Mouse (Mus musculus) stomach, embryonic 14.5 days (tissue): ENCODE results near the gene Kcnq5. TPM values are rescaled to one million over a fixed set of nuclear protein-coding genes. Genes with fewer than 3 reads are reported as not detected.
"Not testable (repeated sequence)": the region's sequence is repeated elsewhere in the genome, so short reads cannot be mapped to it uniquely, and the experiment has no call there.

Experiments used
- ATAC-seq: fragments of 200-750 bp; cut with Nextera tagmentation; 2 replicates; pipeline ENCODE4 v1.8.0; 2017; ENCODE audit warnings: low read depth, moderate TSS enrichment; ENCODE audit not compliant: insufficient number of reproducible peaks, insufficient read depth, low FRiP score
- H3K27ac ChIP-seq: fragments of 300-500 bp; sonication (generic); 2 replicates; pipeline ENCODE4 v1.5.1; 2014; ENCODE audit warnings: mild to moderate bottlenecking, low read length, moderate library complexity, mixed read lengths
- H3K27me3 ChIP-seq: fragments of 300-500 bp; sonication (generic); 2 replicates; pipeline ENCODE4 v1.6.1; 2014; ENCODE audit warnings: low read length, control low read depth, mixed read lengths; ENCODE audit not compliant: control insufficient read depth, insufficient read depth
- H3K36me3 ChIP-seq: fragments of 300-500 bp; sonication (generic); 2 replicates; pipeline ENCODE4 v1.6.1; 2014; ENCODE audit warnings: mild to moderate bottlenecking, control low read depth, low read length, moderate library complexity, mixed read lengths; ENCODE audit not compliant: control insufficient read depth, insufficient read depth
- H3K4me1 ChIP-seq: fragments of 300-500 bp; sonication (generic); 2 replicates; pipeline ENCODE4 v1.6.1; 2014; ENCODE audit warnings: low read length, control low read depth, mixed read lengths; ENCODE audit not compliant: control insufficient read depth, insufficient read depth
- H3K4me2 ChIP-seq: fragments of 300-500 bp; sonication (generic); replicated peaks from 2 replicates; pipeline ENCODE4 v1.6.1; 2014; ENCODE audit warnings: low read depth, low read length, control low read depth
- H3K4me3 ChIP-seq: fragments of 300-500 bp; sonication (generic); 2 replicates; pipeline ENCODE4 v1.5.1; 2014; ENCODE audit warnings: low read depth, low read length, control low read depth
- H3K9ac ChIP-seq: fragments of 300-500 bp; sonication (generic); replicated peaks from 2 replicates; pipeline ENCODE4 v1.6.1; 2014; ENCODE audit warnings: low read depth, mild to moderate bottlenecking, control low read depth, low read length, moderate library complexity, mixed read lengths
- H3K9me3 ChIP-seq: fragments of 300-500 bp; sonication (generic); 2 replicates; pipeline ENCODE4 v1.6.1; 2016; ENCODE audit warnings: low read depth, low read length, control low read depth; ENCODE audit not compliant: control insufficient read depth
- WGBS: fragments of 180-500 bp; shearing (Covaris S2); extraction: QIAGEN DNeasy Blood & Tissue Kit; methylation state at CpG from one replicate; pipeline ENCODE4 v1.1.7; 2014; 5-methylcytosine and 5-hydroxymethylcytosine counted together
- polyA plus RNA-seq: library from polyadenylated mRNA; unstranded; fragments of >200 nt; fragmentation: Nextera tagmentation; extraction: Ambion mirVana; gene quantifications from 2 replicates; pipeline ENCODE4 v1.2.1, GENCODE M21; 2014

Gene Kcnq5
- polyA plus RNA-seq, 1 experiment from 2014 or later, result 3.0 TPM

DNA sequence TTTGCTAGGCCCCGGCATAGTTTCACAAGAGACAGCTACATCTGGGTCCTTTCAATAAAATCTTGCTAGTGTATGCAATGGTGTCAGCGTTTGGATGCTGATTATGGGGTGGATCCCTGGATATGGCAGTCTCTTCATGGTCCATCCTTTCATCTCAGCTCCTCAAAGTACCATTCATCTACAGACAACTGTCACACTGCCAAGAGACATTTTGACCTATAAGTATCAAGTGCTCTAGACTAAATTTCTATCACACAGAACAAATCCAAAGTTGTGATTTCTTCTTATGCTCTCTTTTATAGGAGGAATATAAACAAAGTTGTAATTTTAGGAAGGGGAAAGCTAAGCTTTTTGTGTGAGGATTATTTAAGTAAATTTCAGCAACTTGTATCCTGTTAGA is 238.5 kb downstream of the Kcnq5 start:
- H3K9ac ChIP-seq, H3K4me2 ChIP-seq, H3K27ac ChIP-seq, ATAC-seq, H3K4me1 ChIP-seq, H3K36me3 ChIP-seq, H3K27me3 ChIP-seq, H3K9me3 ChIP-seq, H3K4me3 ChIP-seq: not testable (repeated sequence)
- 80% methylated on average over 2 of the region's 2 CpGs for WGBS

DNA sequence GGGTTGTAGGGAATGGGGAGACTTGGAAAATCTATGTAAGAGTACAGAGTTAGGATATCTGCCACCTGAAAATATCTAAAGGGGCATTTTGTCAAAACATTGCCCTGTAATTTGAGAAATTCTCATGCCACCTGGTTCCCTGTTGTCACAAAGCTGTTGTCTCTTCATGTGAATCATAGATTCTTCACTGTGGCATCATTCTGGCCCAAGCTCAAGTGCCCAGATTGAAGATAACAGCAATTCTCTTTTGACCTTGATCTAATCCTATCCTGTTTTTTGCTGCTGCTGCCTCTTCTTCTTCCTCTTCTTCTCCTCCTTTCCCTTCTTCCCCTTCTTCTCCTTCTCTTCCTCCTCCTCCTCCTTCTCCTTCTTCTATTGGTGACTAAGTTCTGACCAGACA is 240.5 kb downstream of the Kcnq5 start:
- H3K4me3 ChIP-seq, result no peak overlapping the region
- no peaks in the 10 kb centered on the region for H3K9me3 ChIP-seq
- H3K4me1 ChIP-seq, result no peaks in the 10 kb centered on the region
- no peaks in the 10 kb centered on the region for H3K27me3 ChIP-seq
- H3K36me3 ChIP-seq, result no peaks in the 10 kb centered on the region
- H3K4me2 ChIP-seq, result no peak overlapping the region
- no peak overlapping the region for H3K9ac ChIP-seq
- no peak for ATAC-seq
- H3K27ac ChIP-seq, result no peak overlapping the region

DNA sequence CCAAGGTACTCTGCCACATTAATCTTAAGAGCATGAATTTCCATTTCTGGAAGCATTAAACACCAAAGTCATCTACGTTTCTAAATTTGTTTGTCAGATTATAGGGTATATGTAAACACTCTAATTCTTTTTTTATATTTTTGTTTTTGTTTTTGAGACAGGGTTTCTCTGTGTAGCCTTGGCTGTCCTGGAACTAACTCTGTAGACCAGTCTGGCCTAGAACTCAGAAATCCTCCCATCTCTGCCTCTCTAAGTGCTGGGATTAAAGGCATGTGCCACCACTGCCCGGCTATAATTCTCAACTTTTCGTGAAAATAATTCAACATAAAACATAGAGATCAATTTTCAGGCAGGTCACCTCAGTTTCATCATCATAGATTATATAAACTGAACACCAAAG is 246.9 kb downstream of the Kcnq5 start:
- no peak for ATAC-seq
- no peak overlapping the region for H3K9ac ChIP-seq
- no peak overlapping the region for H3K27ac ChIP-seq
- H3K4me3 ChIP-seq, result no peak overlapping the region
- no peaks in the 10 kb centered on the region for H3K27me3 ChIP-seq
- H3K4me2 ChIP-seq, result no peak overlapping the region
- no peaks in the 10 kb centered on the region for H3K4me1 ChIP-seq
- WGBS, result 73% methylated on average over 3 of the region's 3 CpGs
- no peaks in the 10 kb centered on the region for H3K9me3 ChIP-seq
- no peaks in the 10 kb centered on the region for H3K36me3 ChIP-seq

DNA sequence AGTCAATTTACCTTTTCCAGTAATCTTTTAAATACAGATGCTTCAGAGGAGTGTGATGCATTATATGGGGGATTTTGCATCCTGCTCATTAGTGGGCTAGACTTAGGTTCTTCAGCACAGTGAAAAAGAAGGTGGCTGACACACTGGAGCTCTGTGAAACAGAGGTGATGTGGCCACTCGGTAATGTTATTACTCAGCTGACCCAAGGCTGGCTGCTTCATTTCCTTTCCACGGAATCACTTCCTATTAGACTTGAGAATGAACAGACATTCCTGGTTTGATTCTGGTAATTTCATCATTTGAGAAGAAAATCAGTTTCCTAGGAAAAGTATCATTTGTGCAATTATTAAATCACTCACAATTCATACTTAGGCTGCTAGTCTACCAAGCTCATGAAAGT is 249.0 kb downstream of the Kcnq5 start:
- Histone ChIP-seq H3K9me3 (no peaks in the 10 kb centered on the region), H3K4me2 (no peak overlapping the region), H3K9ac (no peak overlapping the region), H3K36me3 (no peaks in the 10 kb centered on the region), H3K27ac (no peak overlapping the region), H3K27me3 (no peaks in the 10 kb centered on the region), H3K4me3 (no peak overlapping the region), H3K4me1 (no peaks in the 10 kb centered on the region)
- no peak for ATAC-seq
- 63% methylated on average over 2 of the region's 2 CpGs for WGBS

DNA sequence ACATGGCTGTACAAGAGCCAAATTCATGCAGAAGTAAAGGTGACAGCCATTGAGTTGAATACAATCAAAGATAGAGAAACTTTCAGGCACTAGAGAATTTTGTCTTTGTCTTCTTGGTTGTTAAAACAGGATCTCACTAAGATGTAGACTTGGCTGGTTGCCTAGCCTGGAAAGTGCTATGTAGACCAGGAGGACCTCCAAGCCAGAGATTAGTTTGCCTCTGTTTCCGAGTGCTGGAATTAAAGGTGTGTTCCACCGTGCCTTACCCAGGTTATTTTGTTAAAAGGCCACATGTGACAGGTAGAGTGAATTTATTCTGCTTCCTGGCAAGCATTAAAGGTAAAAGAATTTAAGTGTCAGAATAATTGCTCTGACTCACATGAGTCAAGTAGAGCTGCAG is 271.3 kb downstream of the Kcnq5 start:
- Histone ChIP-seq H3K4me3 (no peak overlapping the region), H3K27ac (no peak overlapping the region), H3K4me1 (no peaks in the 10 kb centered on the region), H3K27me3 (no peaks in the 10 kb centered on the region), H3K36me3 (no peaks in the 10 kb centered on the region), H3K4me2 (no peak overlapping the region), H3K9ac (no peak overlapping the region), H3K9me3 (no peaks in the 10 kb centered on the region)
- WGBS, result 29% methylated on average over 2 of the region's 2 CpGs
- ATAC-seq, result peak; percentile 37; the same call in 1 of the 2 replicates

DNA sequence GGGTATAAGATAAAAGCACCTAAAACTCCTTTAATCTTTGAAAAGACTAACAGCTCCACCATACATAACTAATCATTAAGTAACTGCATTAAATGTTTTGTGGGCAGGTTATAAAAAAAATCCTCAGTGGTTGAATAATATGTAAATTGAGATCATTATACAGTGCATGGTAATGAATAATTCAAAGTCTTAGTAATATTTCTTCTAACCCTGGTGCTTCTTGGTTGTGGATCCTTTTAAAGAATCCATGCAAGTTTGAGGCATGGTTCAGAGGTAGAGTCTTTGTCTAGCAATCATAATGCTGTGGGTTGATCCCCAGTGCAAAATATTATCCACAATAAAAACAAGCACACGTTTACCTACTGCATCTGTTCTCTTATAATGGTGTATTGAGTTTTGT is 272.8 kb downstream of the Kcnq5 start:
- no peak overlapping the region for H3K9ac ChIP-seq
- H3K4me1 ChIP-seq, result no peaks in the 10 kb centered on the region
- no peak overlapping the region for H3K27ac ChIP-seq
- H3K27me3 ChIP-seq, result no peaks in the 10 kb centered on the region
- ATAC-seq, result no peak
- H3K4me2 ChIP-seq, result no peak overlapping the region
- WGBS, result 77% methylated on average over 1 of the region's 1 CpGs
- H3K36me3 ChIP-seq, result no peaks in the 10 kb centered on the region
- no peak overlapping the region for H3K4me3 ChIP-seq
- H3K9me3 ChIP-seq, result no peaks in the 10 kb centered on the region

DNA sequence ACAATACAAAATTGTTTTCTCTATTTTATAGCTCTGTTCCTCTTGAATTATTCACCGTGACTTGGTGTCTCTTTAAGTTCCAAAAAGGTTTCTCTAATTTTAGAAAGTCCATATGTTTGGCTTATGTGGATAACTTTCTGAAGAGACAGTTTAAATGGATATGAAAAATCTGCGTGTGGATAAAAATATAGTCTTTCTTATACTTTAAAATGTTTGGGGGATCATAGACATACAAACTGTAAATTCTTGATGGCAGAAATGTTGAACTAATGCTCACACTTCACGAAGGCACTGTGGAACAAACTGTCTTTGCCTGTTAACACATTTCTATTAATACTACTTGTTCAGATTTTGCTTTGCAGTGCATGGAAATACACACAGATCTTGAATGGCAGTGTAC is 277.3 kb downstream of the Kcnq5 start:
- Histone ChIP-seq H3K27ac (no peak overlapping the region), H3K9ac (no peak overlapping the region), H3K27me3 (no peaks in the 10 kb centered on the region), H3K9me3 (no peaks in the 10 kb centered on the region), H3K4me2 (no peak overlapping the region), H3K36me3 (no peaks in the 10 kb centered on the region), H3K4me1 (no peaks in the 10 kb centered on the region), H3K4me3 (no peak overlapping the region)
- ATAC-seq, result no peak
- WGBS, result 57% methylated on average over 3 of the region's 3 CpGs

DNA sequence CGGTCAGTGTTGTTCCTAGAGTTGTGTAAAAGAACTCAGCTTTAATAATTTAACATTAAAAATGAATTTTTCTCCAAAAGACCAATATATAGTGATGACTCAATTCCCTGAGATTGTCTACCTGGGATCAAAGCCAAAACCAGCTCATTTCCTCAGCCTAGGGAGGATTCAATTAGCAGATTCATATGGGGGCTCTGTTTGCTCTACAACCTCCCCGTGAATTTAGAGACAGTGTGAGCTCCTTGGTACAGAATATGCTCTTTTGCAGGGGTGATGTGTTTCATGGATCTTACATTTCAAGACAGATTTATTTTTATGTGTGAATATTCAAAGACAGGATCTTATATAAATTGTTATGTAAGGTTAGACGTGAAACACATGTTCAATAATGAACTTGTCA is 284.9 kb downstream of the Kcnq5 start:
- Histone ChIP-seq H3K9me3 (peaks cover 3% of the 10 kb centered on the region; the same call in 1 of the 2 replicates), H3K36me3 (no peaks in the 10 kb centered on the region), H3K27me3 (no peaks in the 10 kb centered on the region), H3K4me2 (no peak overlapping the region), H3K4me1 (no peaks in the 10 kb centered on the region), H3K27ac (no peak overlapping the region), H3K4me3 (no peak overlapping the region), H3K9ac (no peak overlapping the region)
- WGBS, result 38% methylated on average over 3 of the region's 3 CpGs
- ATAC-seq, result peak; percentile 6; the same call in 1 of the 2 replicates

DNA sequence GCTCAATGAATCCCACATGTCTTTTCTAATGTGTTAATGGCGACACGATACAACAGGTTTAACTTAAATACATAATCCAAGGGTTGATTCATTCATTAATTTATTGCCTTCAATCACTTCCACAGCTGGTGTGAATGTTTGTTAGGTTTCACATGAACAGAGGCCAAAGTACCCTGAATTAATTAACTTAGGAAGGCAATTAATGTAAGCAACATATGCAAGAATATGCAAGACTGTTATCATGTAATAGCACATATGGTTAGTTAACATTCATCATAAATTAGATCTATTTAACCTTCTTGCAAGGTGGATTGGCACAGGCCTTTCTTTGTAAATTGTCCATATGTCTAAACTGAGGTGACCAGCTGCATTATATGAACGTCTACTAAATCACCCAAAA is 300.9 kb downstream of the Kcnq5 start:
- H3K4me2 ChIP-seq, result no peak overlapping the region
- ATAC-seq, result no peak
- no peaks in the 10 kb centered on the region for H3K9me3 ChIP-seq
- H3K4me1 ChIP-seq, result no peaks in the 10 kb centered on the region
- H3K27ac ChIP-seq, result no peak overlapping the region
- H3K36me3 ChIP-seq, result no peaks in the 10 kb centered on the region
- no peaks in the 10 kb centered on the region for H3K27me3 ChIP-seq
- no peak overlapping the region for H3K4me3 ChIP-seq
- WGBS, result 77% methylated on average over 3 of the region's 3 CpGs
- H3K9ac ChIP-seq, result no peak overlapping the region
